Mouse (Mus musculus) lung, adult 2 months (tissue): Measurements from ENCODE around the gene Galnt13.

Experiments used
- CTCF ChIP-seq: fragments of 200-500 bp; IDR thresholded peaks from 2 replicates; pipeline ENCODE4 v1.5.1; 2011; ENCODE audit warnings: mild to moderate bottlenecking, low read length, control low read depth; ENCODE audit not compliant: insufficient read depth
- POLR2A ChIP-seq: fragments of 200-500 bp; IDR thresholded peaks from 2 replicates; pipeline ENCODE4 v1.6.1; 2011; ENCODE audit warnings: low read depth, mild to moderate bottlenecking, control low read depth, low read length, borderline replicate concordance; ENCODE audit errors: extremely low read depth

DNA sequence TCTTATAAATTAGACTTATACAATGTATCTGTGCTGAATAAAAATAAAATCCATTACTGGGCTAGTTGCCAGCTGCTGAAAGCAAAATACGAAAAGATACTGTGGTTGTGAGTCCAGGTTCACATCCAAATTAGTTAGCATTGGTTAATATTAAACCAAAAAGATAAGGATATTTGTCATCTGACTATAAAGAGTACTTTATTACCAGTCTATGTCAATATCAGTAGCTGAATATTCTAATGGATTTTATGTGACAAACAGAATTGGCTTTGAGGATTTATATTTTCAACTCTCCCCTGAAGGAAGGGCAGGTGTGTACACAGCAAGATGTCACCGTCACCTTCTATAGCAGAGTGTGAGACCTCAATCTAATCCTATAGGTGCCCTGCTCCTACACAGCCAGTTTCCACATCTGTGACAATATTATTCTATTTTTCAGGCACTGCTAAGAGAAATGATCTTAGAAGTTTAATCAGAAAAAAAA, 342.7 kb downstream of the Galnt13 start:
- TF ChIP-seq POLR2A, result no peak
- TF ChIP-seq CTCF, result no peak
